25 mouse cellular contexts compared by ENCODE assay signal in genomic region chr1:162697866-162698265, GRCm38 (mm10). TPM values are rescaled to one million over a fixed set of nuclear protein-coding genes. Genes with fewer than 3 reads are reported as not detected.
A peak's percentile ranks its signal among the peaks of the same experiment; 100 is the strongest.
DNase-seq lines count a peak whose midpoint lies in the region; ATAC-seq and TF ChIP-seq lines count a peak whose summit lies in the region.
"Had no signal": no experiment of that assay in that cellular context is flagged by ENCODE, and none has a peak within 500 bp of the region (broad histone marks: within the 10 kb centered on the region; RNA-seq: fewer than 3 reads in every experiment).

No protein-coding gene starts in this region.

- H3K4me1 ChIP-seq in forebrain, postnatal 0 days (ENCODE audit: insufficient read depth), result no peaks in the 10 kb centered on the region
- H3K4me1 ChIP-seq: embryonic facial prominence, embryonic 13.5 days; forebrain, embryonic 12.5 days; heart, embryonic 12.5 days; hindbrain, embryonic 10.5 days; hindbrain, embryonic 15.5 days had no signal

- no peaks in the 10 kb centered on the region for H3K27me3 ChIP-seq in forebrain, postnatal 0 days (ENCODE audit: insufficient read depth, low read length)
- H3K27me3 ChIP-seq: embryonic facial prominence, embryonic 13.5 days; forebrain, embryonic 12.5 days; heart, embryonic 12.5 days; hindbrain, embryonic 15.5 days had no signal

- no peaks in the 10 kb centered on the region for H3K9me3 ChIP-seq in forebrain, postnatal 0 days (ENCODE audit: low read length)
- H3K9me3 ChIP-seq: embryonic facial prominence, embryonic 13.5 days; forebrain, embryonic 12.5 days; heart, embryonic 12.5 days; hindbrain, embryonic 10.5 days; hindbrain, embryonic 15.5 days had no signal

- no peak for TF ChIP-seq CTCF in forebrain, postnatal 0 days (IDR thresholded peaks at IDR 0.05; ENCODE audit: low read depth)

- H3K27ac ChIP-seq in forebrain, postnatal 0 days (ENCODE audit: low read depth, low read length), result no peak overlapping the region
- H3K27ac ChIP-seq: embryonic facial prominence, embryonic 13.5 days; forebrain, embryonic 12.5 days; hindbrain, embryonic 10.5 days; hindbrain, embryonic 15.5 days had no signal

- 96% methylated on average over 6 of the region's 6 CpGs for WGBS in forebrain, postnatal 0 days

- peaks cover 49% of the 10 kb centered on the region for H3K36me3 ChIP-seq in forebrain, postnatal 0 days (ENCODE audit: insufficient read depth)

- DNase-seq in gastrocnemius, adult 18-20 months (ENCODE audit: low spot score), result peak; percentile 38
- no peak for DNase-seq in gastrocnemius, postnatal 4 days (ENCODE audit: low spot score in 2 of 2)
- DNase-seq in gastrocnemius, postnatal 10 days, result peak; percentile 26
- DNase-seq in left cerebral cortex, adult 9 months (ENCODE audit: low spot score in 2 of 2), result no peak
- DNase-seq in forebrain, postnatal 0 days, result no peak
- DNase-seq: adrenal gland, postnatal 10 days; cerebellum, adult 11-12 months; cerebellum, adult 9-10 months; cerebellum, postnatal 25 days had no signal

- ATAC-seq in megakaryocyte, adult 5-6 weeks (ENCODE audit: poor library complexity, severe bottlenecking), result 0 out of 2 replicates have a peak, but pooled peaks have one; percentile 10
- ATAC-seq in granulocyte monocyte progenitor cell, adult 5-6 weeks (replicated peaks; ENCODE audit: poor library complexity, severe bottlenecking), result no peak
- no peak for ATAC-seq in forebrain, postnatal 0 days
- ATAC-seq: forebrain, embryonic 16.5 days; intestine, postnatal 0 days had no signal

- H3K4me2 ChIP-seq in forebrain, postnatal 0 days (ENCODE audit: low read depth), result no peak overlapping the region
- H3K4me2 ChIP-seq: embryonic facial prominence, embryonic 13.5 days; forebrain, embryonic 12.5 days; heart, embryonic 12.5 days; hindbrain, embryonic 15.5 days had no signal

- no peak overlapping the region for H3K9ac ChIP-seq in forebrain, postnatal 0 days
- H3K9ac ChIP-seq: embryonic facial prominence, embryonic 13.5 days; forebrain, embryonic 12.5 days; heart, embryonic 12.5 days; hindbrain, embryonic 15.5 days had no signal

- H3K4me3 ChIP-seq in forebrain, postnatal 0 days (ENCODE audit: low read depth, low read length), result no peak overlapping the region
- H3K4me3 ChIP-seq: embryonic facial prominence, embryonic 13.5 days; forebrain, embryonic 12.5 days; heart, embryonic 12.5 days; hindbrain, embryonic 10.5 days; hindbrain, embryonic 15.5 days had no signal

RNA-seq across cellular contexts. Expression of gene Myocos, which starts 39.8 kb away (rescaled TPM):
- not detected for total RNA-seq in gastrocnemius, adult 18-20 months (2021)
- total RNA-seq in gastrocnemius, postnatal 4 days (2021), result not detected
- total RNA-seq in gastrocnemius, postnatal 10 days (2021), result not detected
- total RNA-seq in megakaryocyte, adult 5-6 weeks (2015), result not detected in 2 replicates
- not detected in 2 replicates for total RNA-seq in megakaryocyte, adult 5-6 weeks (2017)
- not detected in 2 replicates for total RNA-seq in granulocyte monocyte progenitor cell, adult 5-6 weeks (2014; fragmentation: Nextera tagmentation)
- total RNA-seq in granulocyte monocyte progenitor cell, adult 5-6 weeks (2017), result not detected in 2 replicates
- not detected in 2 replicates for total RNA-seq in forebrain, postnatal 0 days (2014; rRNA removed)
- polyA plus RNA-seq in forebrain, postnatal 0 days (2015; fragmentation: Nextera tagmentation; extraction: Ambion mirVana), result not detected in 2 replicates
- total RNA-seq: adrenal gland, postnatal 10 days; adrenal gland, postnatal 4 days; heart, adult 8-10 months; heart, postnatal 25 days; MEL had no signal
- polyA plus RNA-seq: C2C12; cortical plate, adult 2 months; embryonic facial prominence, embryonic 13.5 days; forebrain, embryonic 12.5 days; forebrain, embryonic 16.5 days; heart, embryonic 12.5 days; heart, embryonic 16.5 days; hindbrain, embryonic 10.5 days; hindbrain, embryonic 15.5 days; intestine, postnatal 0 days had no signal

RNA-seq across cellular contexts. Expression of gene Prrc2c, which starts 42.5 kb away (rescaled TPM):
- total RNA-seq in gastrocnemius, adult 18-20 months (2021), result 10 to 100 TPM; 42.1 to 48.9 TPM
- 100 to 1,000 TPM; 137 to 139 TPM for total RNA-seq in gastrocnemius, postnatal 4 days (2021)
- 100 to 1,000 TPM in 1 of 2 experiments, 10 to 100 TPM in 1; 74.6 to 104 TPM for total RNA-seq in gastrocnemius, postnatal 10 days (2021)
- total RNA-seq in megakaryocyte, adult 5-6 weeks (2015), result 175 and 178 TPM in 2 replicates
- total RNA-seq in megakaryocyte, adult 5-6 weeks (2017), result 84.4 and 125 TPM in 2 replicates
- total RNA-seq in granulocyte monocyte progenitor cell, adult 5-6 weeks (2014; fragmentation: Nextera tagmentation), result 226 and 227 TPM in 2 replicates
- 132 and 152 TPM in 2 replicates for total RNA-seq in granulocyte monocyte progenitor cell, adult 5-6 weeks (2017)
- 52.5 and 72.5 TPM in 2 replicates for total RNA-seq in forebrain, postnatal 0 days (2014; rRNA removed)
- polyA plus RNA-seq in forebrain, postnatal 0 days (2015; fragmentation: Nextera tagmentation; extraction: Ambion mirVana), result 60.9 and 122 TPM in 2 replicates

RNA-seq across cellular contexts. Expression of gene Myoc, which starts 58.9 kb away (rescaled TPM):
- total RNA-seq in gastrocnemius, adult 18-20 months (2021), result 10 to 100 TPM; 35.8 to 73.6 TPM
- total RNA-seq in gastrocnemius, postnatal 4 days (2021), result 10 to 100 TPM in 1 of 2 experiments, 1 to 10 TPM in 1; 6.5 to 14.9 TPM
- total RNA-seq in gastrocnemius, postnatal 10 days (2021), result 10 to 100 TPM; 15.2 to 16.8 TPM
- not detected in 2 replicates for total RNA-seq in megakaryocyte, adult 5-6 weeks (2015)
- not detected in 2 replicates for total RNA-seq in megakaryocyte, adult 5-6 weeks (2017)
- not detected in 2 replicates for total RNA-seq in granulocyte monocyte progenitor cell, adult 5-6 weeks (2014; fragmentation: Nextera tagmentation)
- total RNA-seq in granulocyte monocyte progenitor cell, adult 5-6 weeks (2017), result not detected in 2 replicates
- 0.15 TPM in 1 of 2 replicates, not detected in the other for total RNA-seq in forebrain, postnatal 0 days (2014; rRNA removed)
- 0.35 TPM in 1 of 2 replicates, not detected in the other for polyA plus RNA-seq in forebrain, postnatal 0 days (2015; fragmentation: Nextera tagmentation; extraction: Ambion mirVana)
- total RNA-seq: MEL had no signal
- polyA plus RNA-seq: C2C12; embryonic facial prominence, embryonic 13.5 days; forebrain, embryonic 12.5 days; forebrain, embryonic 16.5 days; heart, embryonic 12.5 days had no signal

Comparison
In these comparisons a context has a peak if more than half of its experiments do, and no peak if none do; other contexts are left out.
1. DNase-seq: peak in gastrocnemius, adult 18-20 months (single experiment) and gastrocnemius, postnatal 10 days (single experiment); none in gastrocnemius, postnatal 4 days (0 of 2), left cerebral cortex, adult 9 months (0 of 2) and forebrain, postnatal 0 days (single experiment).